Mouse (Mus musculus): ENCODE data around the gene Igfbp1. TPM values are rescaled to one million over a fixed set of nuclear protein-coding genes. Genes with fewer than 3 reads are reported as not detected.

Igfbp1 gene
- total RNA-seq, 2 experiments from 2014 or later: 3.7 to 77.7 TPM

GRCm38 (mm10) chr11:7230000-7230399, 32.4 kb downstream of the Igfbp1 start:
- DNase-seq (ENCODE audit: low spot score in 2 of 2): no peak

GRCm38 (mm10) chr11:7231958-7232357, 34.4 kb downstream of the Igfbp1 start:
- DNase-seq (ENCODE audit: low spot score in 2 of 2): no peak

DNA sequence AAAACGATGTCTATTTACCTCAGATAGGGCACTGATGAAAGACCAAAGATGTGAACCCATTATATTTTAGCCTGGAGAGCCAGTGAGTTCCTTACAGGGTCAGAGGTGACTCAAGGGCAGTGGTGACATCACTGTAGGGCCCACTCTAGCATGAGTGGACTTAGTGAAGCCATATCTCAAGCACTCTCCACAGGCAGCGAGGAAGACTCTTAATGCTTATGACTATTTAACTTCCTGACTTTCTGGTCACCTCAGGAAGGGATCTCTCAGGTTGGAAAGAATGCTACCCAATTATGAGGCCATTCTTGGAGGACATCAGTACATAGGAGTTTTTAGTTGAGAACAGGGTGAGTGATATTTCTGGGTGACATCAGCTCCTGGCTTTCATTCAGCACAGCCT, 35.8 kb downstream of the Igfbp1 start:
- DNase-seq (ENCODE audit: low spot score in 2 of 2): no peak

GRCm38 (mm10) chr11:7234436-7234835, 36.9 kb downstream of the Igfbp1 start:
- no peak for DNase-seq (ENCODE audit: low spot score in 2 of 2)

GRCm38 (mm10) chr11:7234981-7235609, 37.5 kb downstream of the Igfbp1 start:
- no peak for DNase-seq (ENCODE audit: low spot score in 2 of 2)

- DNase-seq (ENCODE audit: low spot score in 2 of 2): no peak
These were observed 39.2 kb downstream of the Igfbp1 start for GRCm38 (mm10) chr11:7236751-7237150.

DNA sequence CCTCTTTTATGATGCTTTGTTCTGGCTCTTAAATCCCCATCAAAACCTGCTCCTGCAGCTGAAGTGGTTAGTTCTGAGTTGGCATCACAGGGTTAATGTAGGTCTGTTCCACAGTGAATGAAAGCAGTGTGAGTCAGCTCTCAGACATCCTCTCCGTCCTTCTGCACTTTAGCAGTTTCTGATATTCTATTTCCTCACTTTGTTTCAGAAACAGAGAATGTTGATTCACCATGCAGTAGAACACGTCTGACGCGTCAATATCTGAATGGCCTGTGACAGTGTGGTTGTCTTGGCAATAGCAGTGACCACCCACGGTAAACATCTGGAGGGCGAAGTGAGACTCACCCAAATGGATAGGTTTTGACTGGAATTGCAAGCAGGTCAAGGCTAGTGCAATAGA, 40.1 kb downstream of the Igfbp1 start:
- DNase-seq (ENCODE audit: low spot score in 2 of 2): no peak

DNA sequence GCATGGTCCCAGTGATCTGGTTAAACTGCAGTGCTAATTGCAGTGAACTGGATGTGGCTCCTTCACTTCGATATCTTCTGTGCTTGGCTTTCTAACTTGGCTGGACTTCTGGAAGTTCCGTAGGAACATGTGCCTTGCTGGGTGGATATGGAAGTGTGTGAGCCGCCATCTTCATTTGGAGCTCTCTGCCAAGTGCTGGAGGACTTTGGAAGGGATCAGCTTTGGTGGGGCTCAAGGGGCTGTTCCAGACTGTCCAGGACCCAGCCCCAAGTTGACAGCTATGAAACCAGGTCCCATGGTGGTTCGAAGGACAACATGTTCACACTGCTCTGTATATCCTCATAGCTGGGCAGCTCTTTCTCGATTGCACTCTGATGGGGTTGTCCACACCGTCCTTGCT, 41.0 kb downstream of the Igfbp1 start:
- DNase-seq (ENCODE audit: low spot score in 2 of 2): no peak

DNA sequence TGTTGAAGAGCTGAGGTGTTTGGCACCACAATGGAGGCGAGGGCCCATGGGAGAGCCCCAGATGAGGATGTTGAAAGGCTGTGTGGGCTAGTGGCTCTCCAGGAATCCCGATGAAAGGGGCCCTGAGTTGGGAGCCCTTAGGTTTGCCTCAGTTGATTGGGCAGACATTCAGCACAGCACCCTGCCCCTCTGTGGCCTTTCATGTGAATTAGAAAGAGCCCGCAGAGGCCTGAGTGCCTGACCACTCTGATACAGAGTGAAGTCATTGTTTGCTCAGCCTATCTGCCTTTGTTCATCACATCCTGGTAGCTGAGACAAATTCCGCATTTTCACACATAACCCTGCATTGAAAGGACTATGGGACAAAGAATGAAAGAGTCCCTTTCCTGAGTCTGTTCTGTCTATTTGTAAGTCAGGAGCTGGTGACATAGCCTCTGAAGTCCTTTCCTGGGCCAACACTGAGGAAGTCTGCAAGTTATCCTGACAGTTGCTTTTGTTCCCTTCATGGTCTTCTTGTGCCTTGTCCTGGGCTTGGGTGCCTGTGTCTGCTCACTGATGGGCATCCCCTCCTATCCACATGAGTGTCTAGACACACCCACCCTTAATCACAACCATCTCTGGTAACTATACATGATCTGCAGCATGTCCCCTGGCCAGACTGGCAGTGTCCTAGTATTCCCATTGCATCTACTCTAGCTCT, 41.6 kb downstream of the Igfbp1 start:
- DNase-seq (ENCODE audit: low spot score in 2 of 2): no peak

DNA sequence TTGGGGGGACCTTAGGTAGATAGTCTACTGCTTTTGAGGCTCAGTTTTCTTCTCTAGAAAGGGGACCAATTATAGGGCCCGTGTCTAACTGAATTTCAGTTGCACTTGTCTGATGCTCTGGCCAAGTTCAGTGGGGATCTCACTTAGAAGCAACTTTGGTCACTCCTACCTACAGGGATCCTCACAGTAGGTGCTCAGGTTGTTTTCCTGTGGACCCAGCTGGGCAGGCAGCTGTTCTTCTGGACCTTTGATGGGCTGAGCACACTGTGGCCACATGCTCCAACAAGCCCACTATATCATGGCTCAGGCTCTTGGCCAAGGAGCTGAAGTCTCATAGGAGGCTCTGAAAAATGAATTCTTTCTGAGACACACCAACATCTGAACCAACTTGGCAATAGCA, 47.2 kb downstream of the Igfbp1 start:
- DNase-seq (ENCODE audit: low spot score in 2 of 2): no peak

GRCm38 (mm10) chr11:7250415-7250814, 52.8 kb downstream of the Igfbp1 start:
- DNase-seq (ENCODE audit: low spot score in 2 of 2): no peak

GRCm38 (mm10) chr11:7250870-7251269, 53.3 kb downstream of the Igfbp1 start:
- no peak for DNase-seq (ENCODE audit: low spot score in 2 of 2)

Other genes starting within 250 kb of the Igfbp1 start
- 10 to 100 TPM in 1 of 2 experiments, 1 to 10 TPM in 1; 9.8 to 11.3 TPM for gene Adcy1, start 134.3 kb upstream of the Igfbp1 start, total RNA-seq (2021)
- gene Gm11985, start 9.2 kb upstream of the Igfbp1 start, total RNA-seq (2021): not detected
- gene Igfbp3, start 16.1 kb downstream of the Igfbp1 start, total RNA-seq (2021): 10 to 100 TPM; 61.8 to 63.1 TPM

All from adrenal gland, postnatal 4 days (tissue).